Mouse (Mus musculus) lung, postnatal 0 days (tissue): ENCODE data around the gene Abi3bp. TPM values are rescaled to one million over a fixed set of nuclear protein-coding genes. Genes with fewer than 3 reads are reported as not detected.

Experiments
- ATAC-seq: fragments of 200-750 bp; cut with Nextera tagmentation; 2 replicates; pipeline ENCODE4 v1.8.0; 2017; ENCODE audit warnings: moderate library complexity
- DNase-seq: peaks from one replicate; pipeline ENCODE4 v3.0.0-alpha.2; 2016; ENCODE audit warnings: low spot score
- H3K27ac ChIP-seq: fragments of 300-500 bp; sonication (generic); 2 replicates; pipeline ENCODE4 v1.5.1; 2014; ENCODE audit warnings: antibody characterized with exemption, mild to moderate bottlenecking, low read length, mixed read lengths
- H3K27me3 ChIP-seq: fragments of 300-500 bp; sonication (generic); replicated peaks from 2 replicates; pipeline ENCODE4 v1.6.1; 2014; ENCODE audit warnings: low read length, mixed read lengths; ENCODE audit not compliant: insufficient read depth
- H3K36me3 ChIP-seq: fragments of 300-500 bp; sonication (generic); 2 replicates; pipeline ENCODE4 v1.6.1; 2014; ENCODE audit warnings: low read length, mixed read lengths; ENCODE audit not compliant: insufficient read depth
- H3K4me1 ChIP-seq: fragments of 300-500 bp; sonication (generic); 2 replicates; pipeline ENCODE4 v1.6.1; 2014; ENCODE audit warnings: antibody characterized with exemption, low read depth, low read length, mixed read lengths; ENCODE audit not compliant: insufficient read depth
- H3K4me2 ChIP-seq: fragments of 300-500 bp; sonication (generic); replicated peaks from 2 replicates; pipeline ENCODE4 v1.6.1; 2014; ENCODE audit warnings: low read depth, mild to moderate bottlenecking, low read length, moderate library complexity, mixed read lengths
- H3K4me3 ChIP-seq: fragments of 300-500 bp; sonication (generic); 2 replicates; pipeline ENCODE4 v1.5.1; 2014; ENCODE audit warnings: low read depth, low read length
- H3K9ac ChIP-seq: fragments of 300-500 bp; sonication (generic); replicated peaks from 2 replicates; pipeline ENCODE4 v1.6.1; 2014; ENCODE audit warnings: low read depth, mild to moderate bottlenecking
- H3K9me3 ChIP-seq: fragments of 300-500 bp; sonication (generic); 2 replicates; pipeline ENCODE4 v1.6.1; 2016; ENCODE audit warnings: low read length, mixed read lengths
- CTCF ChIP-seq: IDR thresholded peaks from 2 replicates; pipeline ENCODE4 v1.5.1; 2016; ENCODE audit warnings: antibody characterized with exemption, mild to moderate bottlenecking
- EP300 ChIP-seq: IDR thresholded peaks from 2 replicates; pipeline ENCODE4 v1.6.1; 2016; ENCODE audit warnings: antibody characterized with exemption, mild to moderate bottlenecking, control low read depth
- WGBS: fragments of 180-500 bp; shearing (Covaris S2); extraction: QIAGEN DNeasy Blood & Tissue Kit; methylation state at CpG from one replicate; pipeline ENCODE4 v1.1.7; 2014; 5-methylcytosine and 5-hydroxymethylcytosine counted together
- polyA plus RNA-seq: library from polyadenylated mRNA; unstranded; fragments of >200 nt; fragmentation: Nextera tagmentation; extraction: Ambion mirVana; gene quantifications from 2 replicates; pipeline ENCODE4 v1.2.1, GENCODE M21; 2015

The Abi3bp gene
- polyA plus RNA-seq, 1 experiment from 2014 or later, result 8.4 TPM

- peak; percentile 95 for ATAC-seq
- no peaks in the 10 kb centered on the region for H3K36me3 ChIP-seq
- peak within 1 kb of the TSS; percentile 76 for H3K9ac ChIP-seq
Measured at GRCm38 (mm10) chr16:56717224-56718200, 239.8 kb downstream of the Abi3bp start, which contains the start of gene Tfg. Gene Tfg (minus strand): TSS chr16:56717450.

DNA sequence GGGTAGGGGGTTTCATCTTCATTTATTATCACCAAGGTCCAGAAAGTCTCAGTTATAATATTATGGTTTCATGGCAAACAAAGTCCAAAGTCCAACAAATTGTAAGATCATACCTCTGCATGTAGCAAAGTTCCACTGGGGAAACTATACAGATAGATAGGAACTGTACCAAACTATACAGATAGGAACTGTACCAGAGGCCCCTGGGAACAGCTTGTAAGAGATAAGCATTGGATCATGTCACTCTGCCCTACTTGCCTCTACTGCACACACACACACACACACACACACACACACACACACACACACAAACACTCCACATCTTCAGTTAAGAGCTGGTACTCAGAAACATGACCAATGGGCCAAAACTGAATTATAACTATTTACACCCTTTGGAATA lies 241.4 kb downstream of the Abi3bp start:
- H3K4me2 ChIP-seq, result no peak overlapping the region
- H3K9me3 ChIP-seq, result no peaks in the 10 kb centered on the region
- ATAC-seq (no peak), DNase-seq (no peak)
- H3K4me1 ChIP-seq, result peaks cover 8% of the 10 kb centered on the region; the same call in 1 of the 2 replicates
- no peak for TF ChIP-seq CTCF
- TF ChIP-seq EP300, result no peak
- no peaks in the 10 kb centered on the region for H3K27me3 ChIP-seq
- H3K36me3 ChIP-seq, result no peaks in the 10 kb centered on the region
- no peak overlapping the region for H3K4me3 ChIP-seq
- H3K9ac ChIP-seq, result no peak overlapping the region
- H3K27ac ChIP-seq, result no peak overlapping the region

More at GRCm38 (mm10) chr16:56717224-56718200, 239.8 kb downstream of the Abi3bp start, which contains the start of gene Tfg:
- Histone ChIP-seq H3K4me3 (peak within 1 kb of the TSS; percentile 74), H3K27me3 (no peaks in the 10 kb centered on the region), H3K4me1 (peaks cover 8% of the 10 kb centered on the region; the same call in 1 of the 2 replicates), H3K27ac (peak within 1 kb of the TSS; percentile 88), H3K9me3 (no peaks in the 10 kb centered on the region), H3K4me2 (peak within 1 kb of the TSS; percentile 89)
- 2% methylated on average over 53 of the region's 62 CpGs for WGBS
- no peak for TF ChIP-seq EP300
- no peak for TF ChIP-seq CTCF
- peak; percentile 100 for DNase-seq

- no peaks in the 10 kb centered on the region for H3K36me3 ChIP-seq
- no peaks in the 10 kb centered on the region for H3K4me1 ChIP-seq
- DNase-seq (no peak), ATAC-seq (no peak)
- no peak overlapping the region for H3K4me2 ChIP-seq
- H3K4me3 ChIP-seq, result no peak overlapping the region
- no peaks in the 10 kb centered on the region for H3K27me3 ChIP-seq
- H3K9ac ChIP-seq, result no peak overlapping the region
- H3K27ac ChIP-seq, result no peak overlapping the region
- H3K9me3 ChIP-seq, result no peaks in the 10 kb centered on the region
- TF ChIP-seq EP300, result no peak
- TF ChIP-seq CTCF, result no peak
- WGBS, result 33% methylated on average over 4 of the region's 4 CpGs
Measured at GRCm38 (mm10) chr16:56722357-56722756, 244.7 kb downstream of the Abi3bp start.

GRCm38 (mm10) chr16:56724927-56725326 lies 247.2 kb downstream of the Abi3bp start:
- no peaks in the 10 kb centered on the region for H3K27me3 ChIP-seq
- no peaks in the 10 kb centered on the region for H3K4me1 ChIP-seq
- H3K4me3 ChIP-seq, result no peak overlapping the region
- no peak overlapping the region for H3K9ac ChIP-seq
- 0 out of 2 replicates have a peak overlapping the region, but pooled peaks have one; percentile 20 for H3K4me2 ChIP-seq
- H3K9me3 ChIP-seq, result no peaks in the 10 kb centered on the region
- no peak for TF ChIP-seq EP300
- TF ChIP-seq CTCF, result no peak
- 49% methylated on average over 10 of the region's 10 CpGs for WGBS
- no peak overlapping the region for H3K27ac ChIP-seq
- H3K36me3 ChIP-seq, result no peaks in the 10 kb centered on the region
- DNase-seq (peak; percentile 58), ATAC-seq (peak; percentile 47)

DNA sequence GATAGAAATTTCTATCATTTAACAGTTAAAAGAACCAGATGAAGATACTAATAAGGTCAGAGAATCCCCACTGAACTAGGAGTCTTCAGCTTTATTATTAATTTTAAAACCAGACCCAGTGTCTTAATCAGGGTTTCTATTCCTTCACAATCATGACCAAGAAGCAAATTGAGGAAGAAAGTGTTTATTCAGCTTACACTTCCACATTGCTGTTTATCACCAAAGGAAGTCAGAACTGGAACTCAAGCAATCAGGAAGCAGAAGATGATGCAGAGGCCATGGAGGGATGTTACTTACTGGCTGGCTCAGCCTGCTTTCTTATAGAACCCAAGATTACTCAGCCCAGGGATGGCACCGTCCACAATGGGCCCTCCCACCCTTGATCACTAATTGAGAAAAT lies 251.4 kb downstream of the Abi3bp start:
- Histone ChIP-seq H3K9ac (no peak overlapping the region), H3K4me1 (no peaks in the 10 kb centered on the region), H3K9me3 (no peaks in the 10 kb centered on the region), H3K27me3 (no peaks in the 10 kb centered on the region), H3K27ac (no peak overlapping the region), H3K4me2 (no peak overlapping the region), H3K36me3 (no peaks in the 10 kb centered on the region), H3K4me3 (no peak overlapping the region)
- ATAC-seq (no peak), DNase-seq (no peak)
- WGBS, result 27% methylated on average over 1 of the region's 1 CpGs
- no peak for TF ChIP-seq EP300
- TF ChIP-seq CTCF, result no peak

Other genes starting within 250 kb of the Abi3bp start
- gene Tfg, start 239.6 kb downstream of the Abi3bp start, polyA plus RNA-seq, result 74.1 and 74.3 TPM in 2 replicates